Mouse (Mus musculus): ENCODE results near the gene Ankra2. TPM values are rescaled to one million over a fixed set of nuclear protein-coding genes. Genes with fewer than 3 reads are reported as not detected.

The Ankra2 gene
- polyA plus RNA-seq, 1 experiment from 2014 or later, result 36.5 TPM

DNA sequence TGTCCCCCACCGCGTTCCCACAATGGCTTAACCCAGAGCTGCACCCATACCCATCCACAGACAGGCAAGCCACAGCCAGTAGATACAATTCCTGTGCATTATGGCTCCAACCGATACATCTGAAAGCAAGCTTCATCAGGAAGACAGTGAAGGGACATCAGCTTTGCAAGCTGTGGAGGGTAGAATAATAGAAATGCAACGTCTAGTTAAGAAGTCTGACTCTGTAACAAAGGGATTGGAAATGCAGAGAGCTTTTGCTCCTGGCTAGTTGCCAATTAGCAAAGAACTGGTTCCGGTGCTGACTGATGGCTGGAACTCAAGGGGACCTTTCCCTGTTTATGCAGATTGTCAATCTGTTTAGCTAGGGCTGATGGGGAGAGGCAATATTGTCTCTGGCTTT, 43.5 kb downstream of the Ankra2 start:
- Histone ChIP-seq H3K4me1 (ENCODE audit: control insufficient read depth, insufficient read depth, low read length) (no peaks in the 10 kb centered on the region), H3K4me2 (ENCODE audit: low read depth) (no peak overlapping the region), H3K9ac (ENCODE audit: low read length) (no peak overlapping the region), H3K27ac (ENCODE audit: low read depth, low read length) (no peak overlapping the region), H3K27me3 (ENCODE audit: control insufficient read depth, insufficient read depth, low read length) (no peaks in the 10 kb centered on the region), H3K4me3 (ENCODE audit: low read depth, low read length) (no peak overlapping the region), H3K36me3 (ENCODE audit: control insufficient read depth, insufficient read depth, low read length) (no peaks in the 10 kb centered on the region; the same call in 1 of the 2 replicates), H3K9me3 (ENCODE audit: control insufficient read depth, low read length) (no peaks in the 10 kb centered on the region)
- DNase-seq (ENCODE audit: low spot score) (no peak), ATAC-seq (ENCODE audit: insufficient read depth, low FRiP score, low TSS enrichment) (no peak)
- WGBS, result 47% methylated on average over 5 of the region's 5 CpGs

DNA sequence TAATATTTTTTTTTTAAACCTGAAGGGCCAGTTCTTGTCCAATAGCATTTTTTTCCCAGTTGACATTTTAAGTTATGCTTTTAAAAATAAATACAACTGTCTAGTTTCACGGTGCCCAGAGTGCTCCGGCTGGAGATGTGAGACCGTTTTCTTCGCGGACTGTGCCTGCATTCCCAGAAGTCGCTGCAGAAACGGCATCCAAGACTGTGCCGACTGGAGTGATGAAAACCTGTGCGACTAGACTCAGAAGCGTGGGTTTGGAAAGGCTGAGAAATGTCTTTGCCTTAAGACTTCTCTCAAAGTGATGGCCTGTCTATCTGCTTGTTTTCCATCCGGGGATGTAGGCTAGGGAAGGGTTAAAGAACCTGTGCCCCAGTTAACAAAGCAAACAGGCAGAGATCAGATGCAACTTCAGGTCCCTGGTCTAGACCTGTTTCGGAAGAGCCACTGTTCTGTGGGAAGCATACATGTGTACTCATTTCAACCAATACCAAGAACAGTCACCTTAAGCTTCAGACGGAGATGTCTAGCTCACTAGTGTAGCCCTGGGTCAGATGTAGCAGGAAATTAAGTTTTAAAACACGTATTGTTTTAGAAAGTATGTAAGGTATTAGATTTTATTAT, 44.1 kb downstream of the Ankra2 start:
- H3K27ac ChIP-seq (ENCODE audit: low read depth, low read length), result no peak overlapping the region
- H3K9ac ChIP-seq (ENCODE audit: low read length), result no peak overlapping the region
- H3K4me2 ChIP-seq (ENCODE audit: low read depth), result no peak overlapping the region
- DNase-seq (ENCODE audit: low spot score), result no peak
- H3K27me3 ChIP-seq (ENCODE audit: control insufficient read depth, insufficient read depth, low read length), result no peaks in the 10 kb centered on the region
- 58% methylated on average over 14 of the region's 14 CpGs for WGBS
- no peak for ATAC-seq (ENCODE audit: insufficient read depth, low FRiP score, low TSS enrichment)
- no peaks in the 10 kb centered on the region for H3K9me3 ChIP-seq (ENCODE audit: control insufficient read depth, low read length)
- H3K36me3 ChIP-seq (ENCODE audit: control insufficient read depth, insufficient read depth, low read length), result peaks cover 4% of the 10 kb centered on the region
- H3K4me3 ChIP-seq (ENCODE audit: low read depth, low read length), result no peak overlapping the region
- H3K4me1 ChIP-seq (ENCODE audit: control insufficient read depth, insufficient read depth, low read length), result no peaks in the 10 kb centered on the region

DNA sequence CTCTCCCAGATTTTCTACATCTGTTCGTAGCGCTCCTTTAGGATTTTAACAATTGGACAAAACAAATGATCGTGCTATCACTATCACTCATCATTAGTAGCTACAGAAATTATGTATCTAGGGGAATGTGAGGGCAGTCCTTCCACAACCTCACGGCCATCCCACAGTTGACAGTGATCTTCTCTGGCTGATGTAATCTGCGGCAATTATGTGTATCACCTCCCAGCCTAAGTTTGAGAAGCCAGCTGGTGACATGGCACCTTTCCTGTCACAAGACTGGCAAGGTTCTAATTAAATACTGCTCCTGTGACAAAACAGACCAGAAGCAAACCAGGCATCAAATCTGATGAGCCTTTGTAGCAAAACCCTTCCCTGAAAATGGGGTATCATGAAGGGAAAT, 45.1 kb downstream of the Ankra2 start:
- Histone ChIP-seq H3K9ac (ENCODE audit: low read length) (no peak overlapping the region), H3K4me2 (ENCODE audit: low read depth) (no peak overlapping the region), H3K27me3 (ENCODE audit: control insufficient read depth, insufficient read depth, low read length) (no peaks in the 10 kb centered on the region), H3K36me3 (ENCODE audit: control insufficient read depth, insufficient read depth, low read length) (peaks cover 7% of the 10 kb centered on the region), H3K27ac (ENCODE audit: low read depth, low read length) (no peak overlapping the region), H3K4me1 (ENCODE audit: control insufficient read depth, insufficient read depth, low read length) (no peaks in the 10 kb centered on the region), H3K4me3 (ENCODE audit: low read depth, low read length) (no peak overlapping the region), H3K9me3 (ENCODE audit: control insufficient read depth, low read length) (no peaks in the 10 kb centered on the region)
- whole genome bisulfite sequencing, result 91% methylated on average over 5 of the region's 5 CpGs
- ATAC-seq (ENCODE audit: insufficient read depth, low FRiP score, low TSS enrichment), result no peak
- DNase-seq (ENCODE audit: low spot score), result no peak

DNA sequence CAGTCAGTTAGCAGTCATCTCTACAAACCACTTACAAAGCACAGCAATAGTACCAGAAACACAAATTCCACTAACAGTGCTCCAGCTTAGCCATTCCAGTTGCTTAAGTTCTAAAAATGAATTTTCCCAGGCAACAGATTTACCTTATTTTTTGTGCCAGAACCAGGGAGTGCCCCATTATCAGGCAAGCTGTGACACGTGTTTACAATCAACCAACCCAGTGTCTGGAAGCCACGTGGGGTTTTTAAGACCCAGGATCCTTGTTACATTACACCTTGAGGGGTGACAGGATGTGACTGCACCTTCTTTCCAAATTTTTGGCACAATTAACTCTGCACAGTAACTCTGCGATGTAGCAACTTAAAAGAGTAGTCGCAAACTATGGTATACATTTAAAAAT, 45.9 kb downstream of the Ankra2 start:
- DNase-seq (ENCODE audit: low spot score) (no peak), ATAC-seq (ENCODE audit: insufficient read depth, low FRiP score, low TSS enrichment) (no peak)
- no peak overlapping the region for H3K4me3 ChIP-seq (ENCODE audit: low read depth, low read length)
- no peaks in the 10 kb centered on the region for H3K27me3 ChIP-seq (ENCODE audit: control insufficient read depth, insufficient read depth, low read length)
- no peaks in the 10 kb centered on the region for H3K4me1 ChIP-seq (ENCODE audit: control insufficient read depth, insufficient read depth, low read length)
- H3K36me3 ChIP-seq (ENCODE audit: control insufficient read depth, insufficient read depth, low read length), result peaks cover 7% of the 10 kb centered on the region
- H3K27ac ChIP-seq (ENCODE audit: low read depth, low read length), result no peak overlapping the region
- H3K9me3 ChIP-seq (ENCODE audit: control insufficient read depth, low read length), result no peaks in the 10 kb centered on the region
- H3K9ac ChIP-seq (ENCODE audit: low read length), result no peak overlapping the region
- no peak overlapping the region for H3K4me2 ChIP-seq (ENCODE audit: low read depth)
- WGBS, result 83% methylated on average over 4 of the region's 4 CpGs

DNA sequence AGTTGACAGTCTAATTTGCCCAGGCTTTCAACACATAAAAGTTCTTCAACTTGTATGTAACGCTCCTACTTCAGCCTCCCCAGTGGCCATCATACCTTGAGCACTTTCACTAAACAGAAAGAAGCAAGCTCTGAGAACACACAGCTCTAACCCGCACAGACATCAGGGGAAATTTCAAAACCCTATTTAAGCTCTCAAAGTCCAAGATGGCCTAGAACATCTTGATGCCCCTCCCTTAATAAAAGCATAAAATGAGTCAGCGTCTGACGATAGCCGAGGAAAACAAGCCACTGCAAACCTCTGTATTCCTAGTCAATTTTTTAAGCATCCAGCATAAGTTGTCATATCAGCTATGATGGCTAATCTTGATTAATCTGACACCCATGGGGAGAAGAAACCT, 48.7 kb downstream of the Ankra2 start:
- ATAC-seq (ENCODE audit: insufficient read depth, low FRiP score, low TSS enrichment) (no peak), DNase-seq (ENCODE audit: low spot score) (no peak)
- WGBS, result 94% methylated on average over 5 of the region's 5 CpGs
- Histone ChIP-seq H3K4me2 (ENCODE audit: low read depth) (no peak overlapping the region), H3K27me3 (ENCODE audit: control insufficient read depth, insufficient read depth, low read length) (no peaks in the 10 kb centered on the region), H3K9ac (ENCODE audit: low read length) (no peak overlapping the region), H3K27ac (ENCODE audit: low read depth, low read length) (no peak overlapping the region), H3K9me3 (ENCODE audit: control insufficient read depth, low read length) (no peaks in the 10 kb centered on the region), H3K4me3 (ENCODE audit: low read depth, low read length) (no peak overlapping the region), H3K4me1 (ENCODE audit: control insufficient read depth, insufficient read depth, low read length) (peaks cover 4% of the 10 kb centered on the region; the same call in 1 of the 2 replicates), H3K36me3 (ENCODE audit: control insufficient read depth, insufficient read depth, low read length) (peaks cover 7% of the 10 kb centered on the region)

DNA sequence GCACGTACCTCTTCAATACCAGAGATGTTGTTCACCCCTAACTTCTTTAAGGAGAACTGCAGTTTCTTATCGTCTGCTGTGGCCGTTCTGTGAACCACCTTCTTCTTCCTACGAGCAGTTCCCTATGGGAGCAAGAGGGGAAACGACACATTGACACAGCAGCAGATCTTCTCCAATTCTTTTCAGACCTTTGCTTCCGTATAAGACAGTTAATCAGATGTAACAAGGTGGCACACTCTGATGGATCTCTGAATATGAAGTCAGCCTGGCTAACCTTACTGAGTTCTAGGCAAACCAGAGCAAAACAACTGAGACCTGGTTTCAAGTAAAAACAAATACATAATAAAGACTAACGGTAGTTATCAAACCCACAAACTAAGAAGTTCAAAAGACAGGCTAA, 50.8 kb downstream of the Ankra2 start:
- H3K4me3 ChIP-seq (ENCODE audit: low read depth, low read length), result no peak overlapping the region
- no peak overlapping the region for H3K27ac ChIP-seq (ENCODE audit: low read depth, low read length)
- H3K36me3 ChIP-seq (ENCODE audit: control insufficient read depth, insufficient read depth, low read length), result peaks cover 7% of the 10 kb centered on the region
- 82% methylated on average over 7 of the region's 7 CpGs for WGBS
- H3K9ac ChIP-seq (ENCODE audit: low read length), result no peak overlapping the region
- H3K27me3 ChIP-seq (ENCODE audit: control insufficient read depth, insufficient read depth, low read length), result no peaks in the 10 kb centered on the region
- ATAC-seq (ENCODE audit: insufficient read depth, low FRiP score, low TSS enrichment), result no peak
- no peaks in the 10 kb centered on the region for H3K9me3 ChIP-seq (ENCODE audit: control insufficient read depth, low read length)
- no peak for DNase-seq (ENCODE audit: low spot score)
- H3K4me1 ChIP-seq (ENCODE audit: control insufficient read depth, insufficient read depth, low read length), result peaks cover 4% of the 10 kb centered on the region; the same call in 1 of the 2 replicates
- no peak overlapping the region for H3K4me2 ChIP-seq (ENCODE audit: low read depth)

DNA sequence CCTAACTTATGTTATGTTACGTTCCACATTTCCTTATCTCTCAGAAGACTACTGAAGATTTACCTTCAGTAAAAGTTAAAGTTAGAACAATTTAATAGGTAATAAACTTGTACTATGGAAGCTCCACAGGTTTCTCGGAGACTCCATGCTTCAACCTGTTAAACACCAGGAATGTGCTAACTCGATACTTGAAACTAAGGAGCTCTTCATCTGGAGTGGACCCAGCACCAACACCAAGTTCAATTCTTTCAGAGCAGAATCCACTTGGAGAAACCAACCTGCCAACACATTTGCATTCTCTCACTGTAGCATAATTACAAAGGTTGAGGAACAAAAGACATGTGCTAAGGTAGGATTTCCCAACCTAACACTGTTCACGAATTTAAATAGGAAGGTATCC, 52.2 kb downstream of the Ankra2 start:
- H3K27ac ChIP-seq (ENCODE audit: low read depth, low read length), result no peak overlapping the region
- no peak for ATAC-seq (ENCODE audit: insufficient read depth, low FRiP score, low TSS enrichment)
- 78% methylated on average over 4 of the region's 4 CpGs for WGBS
- peak overlapping the region; percentile 72; the same call in 1 of the 2 replicates for H3K4me2 ChIP-seq (ENCODE audit: low read depth)
- H3K9me3 ChIP-seq (ENCODE audit: control insufficient read depth, low read length), result no peaks in the 10 kb centered on the region
- DNase-seq (ENCODE audit: low spot score), result no peak
- H3K4me1 ChIP-seq (ENCODE audit: control insufficient read depth, insufficient read depth, low read length), result peaks cover 4% of the 10 kb centered on the region; the same call in 1 of the 2 replicates
- H3K4me3 ChIP-seq (ENCODE audit: low read depth, low read length), result no peak overlapping the region
- H3K36me3 ChIP-seq (ENCODE audit: control insufficient read depth, insufficient read depth, low read length), result peaks cover 7% of the 10 kb centered on the region
- H3K27me3 ChIP-seq (ENCODE audit: control insufficient read depth, insufficient read depth, low read length), result no peaks in the 10 kb centered on the region
- no peak overlapping the region for H3K9ac ChIP-seq (ENCODE audit: low read length)

DNA sequence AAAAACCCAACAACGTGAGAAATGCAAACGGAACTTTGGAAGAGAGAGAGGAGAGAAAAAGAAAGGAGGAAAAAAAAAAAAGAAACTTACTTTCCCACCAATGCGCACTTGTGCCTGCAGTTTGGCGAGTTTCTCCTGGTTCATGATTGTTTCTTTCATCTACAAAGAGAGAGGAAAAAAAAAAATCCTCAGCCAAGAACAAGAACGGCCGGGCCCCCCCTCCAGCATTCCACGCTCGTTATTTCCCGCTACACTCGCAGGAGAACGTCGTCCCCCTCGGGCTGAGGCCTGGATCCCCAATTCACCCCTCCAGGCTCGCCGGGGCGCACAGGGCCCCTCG, 53.2 kb downstream of the Ankra2 start:
- H3K9ac ChIP-seq (ENCODE audit: low read length), result peak overlapping the region; percentile 98
- H3K4me3 ChIP-seq (ENCODE audit: low read depth, low read length), result peak overlapping the region; percentile 100
- under 1% methylated on average over 17 of the region's 17 CpGs for WGBS
- H3K4me2 ChIP-seq (ENCODE audit: low read depth), result peak overlapping the region; percentile 72
- ATAC-seq (ENCODE audit: insufficient read depth, low FRiP score, low TSS enrichment) (no peak), DNase-seq (ENCODE audit: low spot score) (no peak)
- peaks cover 7% of the 10 kb centered on the region for H3K36me3 ChIP-seq (ENCODE audit: control insufficient read depth, insufficient read depth, low read length)
- peaks cover 4% of the 10 kb centered on the region; the same call in 1 of the 2 replicates for H3K4me1 ChIP-seq (ENCODE audit: control insufficient read depth, insufficient read depth, low read length)
- no peaks in the 10 kb centered on the region for H3K27me3 ChIP-seq (ENCODE audit: control insufficient read depth, insufficient read depth, low read length)
- peak overlapping the region; percentile 84 for H3K27ac ChIP-seq (ENCODE audit: low read depth, low read length)
- H3K9me3 ChIP-seq (ENCODE audit: control insufficient read depth, low read length), result no peaks in the 10 kb centered on the region

DNA sequence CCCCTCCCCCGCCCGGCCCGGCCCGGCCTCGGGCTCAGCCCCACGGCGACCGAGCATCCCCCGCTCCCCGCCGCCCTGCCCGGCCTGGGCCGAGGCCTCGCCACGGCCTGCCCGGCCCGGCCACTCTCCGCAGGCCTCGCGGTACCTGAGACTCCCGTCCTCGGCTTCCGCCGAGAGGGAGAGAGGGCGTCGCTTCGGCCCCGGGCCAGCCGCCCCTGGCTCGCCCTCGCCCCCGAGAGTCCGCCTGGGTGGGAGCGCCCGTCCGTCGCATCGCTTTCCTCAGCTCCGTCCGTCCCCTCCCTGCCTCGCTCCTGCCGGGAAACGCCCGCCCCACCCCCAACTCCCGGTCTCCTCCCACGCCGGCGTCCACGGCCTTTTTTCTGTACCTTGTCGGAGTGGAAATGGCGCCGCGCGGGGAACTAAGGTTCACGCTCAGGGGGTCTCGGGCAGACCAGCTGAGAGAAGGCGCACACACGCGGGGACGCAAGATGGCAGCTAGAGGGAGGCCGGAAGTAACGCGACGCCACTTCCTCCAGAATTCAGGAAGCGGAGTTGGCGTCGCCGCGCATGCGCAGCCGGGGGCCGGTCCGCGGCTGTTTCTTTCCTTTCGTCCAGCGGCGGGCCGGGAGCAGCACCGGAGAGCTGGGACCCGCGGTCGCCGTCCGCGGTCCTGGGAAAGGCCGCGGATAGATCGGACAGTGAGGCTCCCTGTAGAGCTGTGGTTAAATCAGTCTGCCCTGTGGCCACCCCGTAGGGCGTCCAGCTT, 53.8 kb downstream of the Ankra2 start, which contains the start of gene Btf3:
Gene Btf3, minus strand, starts transcription at position 527 of the 766 bp plus-strand sequence.
- Histone ChIP-seq H3K27me3 (ENCODE audit: control insufficient read depth, insufficient read depth, low read length) (no peaks in the 10 kb centered on the region), H3K4me2 (ENCODE audit: low read depth) (peak within 1 kb of the TSS; percentile 72), H3K9me3 (ENCODE audit: control insufficient read depth, low read length) (no peaks in the 10 kb centered on the region), H3K4me1 (ENCODE audit: control insufficient read depth, insufficient read depth, low read length) (peaks cover 4% of the 10 kb centered on the region; the same call in 1 of the 2 replicates), H3K9ac (ENCODE audit: low read length) (peak within 1 kb of the TSS; percentile 98), H3K4me3 (ENCODE audit: low read depth, low read length) (peak within 1 kb of the TSS; percentile 100), H3K27ac (ENCODE audit: low read depth, low read length) (peak within 1 kb of the TSS; percentile 84), H3K36me3 (ENCODE audit: control insufficient read depth, insufficient read depth, low read length) (peaks cover 5% of the 10 kb centered on the region)
- ATAC-seq (ENCODE audit: insufficient read depth, low FRiP score, low TSS enrichment) (peak; percentile 88), DNase-seq (ENCODE audit: low spot score) (peak; percentile 96)
- under 1% methylated on average over 86 of the region's 90 CpGs for WGBS

All from neural tube, embryonic 11.5 days (tissue).